Mouse (Mus musculus) embryonic fibroblast, embryonic 13.5 days (primary cell): ENCODE results near the gene Ehmt1.

ENCODE experiments used
- CTCF ChIP-seq: IDR thresholded peaks from 2 replicates; pipeline ENCODE4 v1.5.1; 2011; ENCODE audit warnings: mild to moderate bottlenecking, control low read depth, low read length, moderate library complexity, borderline replicate concordance; ENCODE audit not compliant: insufficient read depth
- POLR2A ChIP-seq: IDR thresholded peaks from 2 replicates; pipeline ENCODE4 v1.6.1; 2011; ENCODE audit warnings: low read depth, mild to moderate bottlenecking, control low read depth, low read length, moderate library complexity

- TF ChIP-seq CTCF (no peak), POLR2A (no peak)
These were observed 113.8 kb downstream of the Ehmt1 start for GRCm38 (mm10) chr2:24805621-24806020.
